Mouse (Mus musculus): ENCODE data around the gene Fbxw7. TPM values are rescaled to one million over a fixed set of nuclear protein-coding genes. Genes with fewer than 3 reads are reported as not detected.

The Fbxw7 gene
- polyA plus RNA-seq (2012; rRNA removed): 10.9 and 11.7 TPM in 2 replicates

- Histone ChIP-seq H3K4me3 (ENCODE audit: control insufficient read depth, low read depth, low read length) (peak within 1 kb of the TSS; percentile 98), H3K27me3 (ENCODE audit: control insufficient read depth, insufficient read depth, low read length) (no peaks in the 10 kb centered on the region), H3K27ac (ENCODE audit: control insufficient read depth, insufficient read depth, low read depth, low read length) (peak within 1 kb of the TSS; percentile 85), H3K36me3 (ENCODE audit: control insufficient read depth, insufficient read depth, low read length) (no peaks in the 10 kb centered on the region), H3K4me1 (ENCODE audit: control insufficient read depth, insufficient read depth, low read length) (peaks cover 4% of the 10 kb centered on the region)
- TF ChIP-seq POLR2A (IDR thresholded peaks at IDR 0.05; ENCODE audit: control insufficient read depth, low read depth, low read length) (no peak), CTCF (IDR thresholded peaks at IDR 0.05; ENCODE audit: control insufficient read depth, insufficient read depth, insufficient replicate concordance, low read depth, low read length) (no peak)
Measured at GRCm38 (mm10) chr3:84814762-84815381, at the start of gene Fbxw7. TSS of gene Fbxw7 (plus strand) at chr3:84815268.

- Histone ChIP-seq H3K27me3 (ENCODE audit: control insufficient read depth, insufficient read depth, low read length) (no peaks in the 10 kb centered on the region), H3K4me1 (ENCODE audit: control insufficient read depth, insufficient read depth, low read length) (peaks cover 3% of the 10 kb centered on the region)
- TF ChIP-seq CTCF (IDR thresholded peaks at IDR 0.05; ENCODE audit: control insufficient read depth, insufficient read depth, insufficient replicate concordance, low read depth, low read length) (no peak), POLR2A (IDR thresholded peaks at IDR 0.05; ENCODE audit: control insufficient read depth, low read depth, low read length) (no peak)
Measured at GRCm38 (mm10) chr3:84768940-84769339, 46.1 kb upstream of the Fbxw7 start.

GRCm38 (mm10) chr3:84769411-84769810 lies 45.7 kb upstream of the Fbxw7 start:
- TF ChIP-seq CTCF (IDR thresholded peaks at IDR 0.05; ENCODE audit: control insufficient read depth, insufficient read depth, insufficient replicate concordance, low read depth, low read length) (no peak), POLR2A (IDR thresholded peaks at IDR 0.05; ENCODE audit: control insufficient read depth, low read depth, low read length) (no peak)
- Histone ChIP-seq H3K4me3 (ENCODE audit: control insufficient read depth, low read depth, low read length) (no peak overlapping the region), H3K4me1 (ENCODE audit: control insufficient read depth, insufficient read depth, low read length) (peaks cover 5% of the 10 kb centered on the region), H3K36me3 (ENCODE audit: control insufficient read depth, insufficient read depth, low read length) (no peaks in the 10 kb centered on the region), H3K27me3 (ENCODE audit: control insufficient read depth, insufficient read depth, low read length) (no peaks in the 10 kb centered on the region), H3K27ac (ENCODE audit: control insufficient read depth, insufficient read depth, low read depth, low read length) (no peak overlapping the region)

More at GRCm38 (mm10) chr3:84768940-84769339, 46.1 kb upstream of the Fbxw7 start:
- H3K27ac ChIP-seq (ENCODE audit: control insufficient read depth, insufficient read depth, low read depth, low read length): no peak overlapping the region
- no peak overlapping the region for H3K4me3 ChIP-seq (ENCODE audit: control insufficient read depth, low read depth, low read length)
- no peaks in the 10 kb centered on the region for H3K36me3 ChIP-seq (ENCODE audit: control insufficient read depth, insufficient read depth, low read length)

GRCm38 (mm10) chr3:84770518-84770917 lies 44.5 kb upstream of the Fbxw7 start:
- Histone ChIP-seq H3K36me3 (ENCODE audit: control insufficient read depth, insufficient read depth, low read length) (no peaks in the 10 kb centered on the region), H3K4me3 (ENCODE audit: control insufficient read depth, low read depth, low read length) (no peak overlapping the region), H3K27me3 (ENCODE audit: control insufficient read depth, insufficient read depth, low read length) (no peaks in the 10 kb centered on the region), H3K27ac (ENCODE audit: control insufficient read depth, insufficient read depth, low read depth, low read length) (no peak overlapping the region), H3K4me1 (ENCODE audit: control insufficient read depth, insufficient read depth, low read length) (peaks cover 5% of the 10 kb centered on the region)
- TF ChIP-seq POLR2A (IDR thresholded peaks at IDR 0.05; ENCODE audit: control insufficient read depth, low read depth, low read length) (no peak), CTCF (IDR thresholded peaks at IDR 0.05; ENCODE audit: control insufficient read depth, insufficient read depth, insufficient replicate concordance, low read depth, low read length) (no peak)

- Histone ChIP-seq H3K4me3 (ENCODE audit: control insufficient read depth, low read depth, low read length) (no peak overlapping the region), H3K27ac (ENCODE audit: control insufficient read depth, insufficient read depth, low read depth, low read length) (no peak overlapping the region), H3K4me1 (ENCODE audit: control insufficient read depth, insufficient read depth, low read length) (peaks cover 5% of the 10 kb centered on the region), H3K36me3 (ENCODE audit: control insufficient read depth, insufficient read depth, low read length) (no peaks in the 10 kb centered on the region), H3K27me3 (ENCODE audit: control insufficient read depth, insufficient read depth, low read length) (no peaks in the 10 kb centered on the region)
- TF ChIP-seq POLR2A (IDR thresholded peaks at IDR 0.05; ENCODE audit: control insufficient read depth, low read depth, low read length) (no peak), CTCF (IDR thresholded peaks at IDR 0.05; ENCODE audit: control insufficient read depth, insufficient read depth, insufficient replicate concordance, low read depth, low read length) (no peak)
Measured at GRCm38 (mm10) chr3:84771980-84772379, 43.1 kb upstream of the Fbxw7 start.

GRCm38 (mm10) chr3:84774246-84775066 lies 40.6 kb upstream of the Fbxw7 start:
- TF ChIP-seq POLR2A (IDR thresholded peaks at IDR 0.05; ENCODE audit: control insufficient read depth, low read depth, low read length) (no peak), CTCF (IDR thresholded peaks at IDR 0.05; ENCODE audit: control insufficient read depth, insufficient read depth, insufficient replicate concordance, low read depth, low read length) (no peak)
- no peaks in the 10 kb centered on the region for H3K36me3 ChIP-seq (ENCODE audit: control insufficient read depth, insufficient read depth, low read length)
- no peak overlapping the region for H3K4me3 ChIP-seq (ENCODE audit: control insufficient read depth, low read depth, low read length)
- H3K27me3 ChIP-seq (ENCODE audit: control insufficient read depth, insufficient read depth, low read length): no peaks in the 10 kb centered on the region
- H3K27ac ChIP-seq (ENCODE audit: control insufficient read depth, insufficient read depth, low read depth, low read length): no peak overlapping the region
- peaks cover 5% of the 10 kb centered on the region for H3K4me1 ChIP-seq (ENCODE audit: control insufficient read depth, insufficient read depth, low read length)

GRCm38 (mm10) chr3:84775067-84775423 lies 40.0 kb upstream of the Fbxw7 start:
- no peaks in the 10 kb centered on the region for H3K36me3 ChIP-seq (ENCODE audit: control insufficient read depth, insufficient read depth, low read length)
- TF ChIP-seq POLR2A (IDR thresholded peaks at IDR 0.05; ENCODE audit: control insufficient read depth, low read depth, low read length) (no peak), CTCF (IDR thresholded peaks at IDR 0.05; ENCODE audit: control insufficient read depth, insufficient read depth, insufficient replicate concordance, low read depth, low read length) (no peak)
- H3K27me3 ChIP-seq (ENCODE audit: control insufficient read depth, insufficient read depth, low read length): no peaks in the 10 kb centered on the region
- peaks cover 5% of the 10 kb centered on the region for H3K4me1 ChIP-seq (ENCODE audit: control insufficient read depth, insufficient read depth, low read length)
- H3K27ac ChIP-seq (ENCODE audit: control insufficient read depth, insufficient read depth, low read depth, low read length): no peak overlapping the region
- H3K4me3 ChIP-seq (ENCODE audit: control insufficient read depth, low read depth, low read length): no peak overlapping the region

Measured in testis, adult 2 months (tissue).